Mouse (Mus musculus) spleen, adult 2 months (tissue): ENCODE measurements around the gene Fzr1.

Experiments
- CTCF ChIP-seq: fragments of 200-500 bp; IDR thresholded peaks from 2 replicates; pipeline ENCODE4 v1.5.1; 2011; ENCODE audit warnings: mild to moderate bottlenecking, inconsistent platforms; ENCODE audit not compliant: insufficient read depth, insufficient read length, insufficient replicate concordance; ENCODE audit errors: extremely low read depth
- POLR2A ChIP-seq: fragments of 200-500 bp; IDR thresholded peaks from 2 replicates; pipeline ENCODE4 v1.6.1; 2011; ENCODE audit warnings: low read depth, low read length, inconsistent platforms

- TF ChIP-seq CTCF (no peak), POLR2A (no peak)
Measured at GRCm38 (mm10) chr10:81319741-81320549, 58.4 kb downstream of the Fzr1 start.
